Mouse (Mus musculus) neural tube, embryonic 11.5 days (tissue): Measurements from ENCODE around the gene Rhoj. TPM values are rescaled to one million over a fixed set of nuclear protein-coding genes. Genes with fewer than 3 reads are reported as not detected.
"Not testable (repeated sequence)": the region's sequence is repeated elsewhere in the genome, so short reads cannot be mapped to it uniquely, and the experiment has no call there.

Source experiments
- ATAC-seq: fragments of 200-750 bp; cut with Nextera tagmentation; 2 replicates; pipeline ENCODE4 v1.8.0; 2017; ENCODE audit warnings: moderate number of reproducible peaks, mild to moderate bottlenecking, moderate TSS enrichment, moderate library complexity; ENCODE audit not compliant: insufficient read depth, low FRiP score, low TSS enrichment
- DNase-seq: peaks from one replicate; pipeline ENCODE4 v3.0.0-alpha.2; 2015; ENCODE audit warnings: low spot score
- H3K27ac ChIP-seq: fragments of 300-500 bp; sonication (generic); 2 replicates; pipeline ENCODE4 v1.5.1; 2014; ENCODE audit warnings: low read depth, mild to moderate bottlenecking, low read length
- H3K27me3 ChIP-seq: fragments of 300-500 bp; sonication (generic); 2 replicates; pipeline ENCODE4 v1.6.1; 2014; ENCODE audit warnings: mild to moderate bottlenecking, low read length, mixed read lengths; ENCODE audit not compliant: control insufficient read depth, insufficient read depth
- H3K36me3 ChIP-seq: fragments of 300-500 bp; sonication (generic); 2 replicates; pipeline ENCODE4 v1.6.1; 2014; ENCODE audit warnings: mild to moderate bottlenecking, low read length, moderate library complexity, mixed read lengths; ENCODE audit not compliant: control insufficient read depth, insufficient read depth
- H3K4me1 ChIP-seq: fragments of 300-500 bp; sonication (generic); 2 replicates; pipeline ENCODE4 v1.6.1; 2014; ENCODE audit warnings: low read length, mixed read lengths; ENCODE audit not compliant: control insufficient read depth, insufficient read depth
- H3K4me2 ChIP-seq: fragments of 300-500 bp; sonication (generic); 2 replicates; pipeline ENCODE4 v1.6.1; 2014; ENCODE audit warnings: low read depth, mild to moderate bottlenecking, moderate library complexity
- H3K4me3 ChIP-seq: fragments of 300-500 bp; sonication (generic); 2 replicates; pipeline ENCODE4 v1.5.1; 2014; ENCODE audit warnings: low read depth, low read length
- H3K9ac ChIP-seq: fragments of 300-500 bp; sonication (generic); 2 replicates; pipeline ENCODE4 v1.6.1; 2014; ENCODE audit warnings: mild to moderate bottlenecking, low read length
- H3K9me3 ChIP-seq: fragments of 300-500 bp; sonication (generic); 2 replicates; pipeline ENCODE4 v1.6.1; 2016; ENCODE audit warnings: low read length; ENCODE audit not compliant: control insufficient read depth
- WGBS: fragments of 180-500 bp; shearing (Covaris S2); extraction: QIAGEN DNeasy Blood & Tissue Kit; methylation state at CpG from one replicate; pipeline ENCODE4 v1.1.7; 2014; 5-methylcytosine and 5-hydroxymethylcytosine counted together
- polyA plus RNA-seq: library from polyadenylated mRNA; unstranded; fragments of >200 nt; fragmentation: Nextera tagmentation; extraction: Ambion mirVana; gene quantifications from 2 replicates; pipeline ENCODE4 v1.2.1, GENCODE M21; 2014

Gene Rhoj
- polyA plus RNA-seq, 1 experiment from 2014 or later, result 32.0 TPM

DNA sequence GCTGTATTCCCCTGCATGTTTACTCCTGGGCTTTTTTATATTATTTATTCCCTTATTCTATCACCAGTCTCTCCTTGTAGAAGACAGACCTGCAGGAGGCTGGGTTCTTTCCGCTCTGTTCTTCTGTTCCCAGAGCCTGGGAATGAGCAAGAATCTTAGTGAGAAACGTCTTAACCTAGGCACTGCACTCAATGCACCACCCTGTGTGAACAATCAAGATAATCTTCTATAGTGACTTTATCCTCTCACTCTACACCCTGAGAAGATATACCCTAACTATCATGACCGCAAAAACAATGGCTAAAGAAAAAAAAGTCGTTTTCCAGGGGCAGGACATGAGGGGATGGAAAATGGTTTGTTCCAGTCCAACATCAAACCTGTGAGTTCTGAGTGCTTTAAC is 13.1 kb downstream of the Rhoj start:
- H3K4me1 ChIP-seq, result no peaks in the 10 kb centered on the region
- no peaks in the 10 kb centered on the region for H3K9me3 ChIP-seq
- H3K4me3 ChIP-seq, result no peak overlapping the region
- H3K4me2 ChIP-seq, result no peak overlapping the region
- no peak overlapping the region for H3K27ac ChIP-seq
- 78% methylated on average over 4 of the region's 4 CpGs for WGBS
- ATAC-seq (no peak), DNase-seq (no peak)
- H3K9ac ChIP-seq, result no peak overlapping the region
- H3K27me3 ChIP-seq, result no peaks in the 10 kb centered on the region
- H3K36me3 ChIP-seq, result no peaks in the 10 kb centered on the region

- DNase-seq (no peak), ATAC-seq (no peak)
- H3K36me3 ChIP-seq, result no peaks in the 10 kb centered on the region
- no peak overlapping the region for H3K4me2 ChIP-seq
- no peak overlapping the region for H3K27ac ChIP-seq
- H3K4me1 ChIP-seq, result no peaks in the 10 kb centered on the region
- no peaks in the 10 kb centered on the region for H3K27me3 ChIP-seq
- H3K9me3 ChIP-seq, result no peaks in the 10 kb centered on the region
- 94% methylated on average over 2 of the region's 2 CpGs for WGBS
- no peak overlapping the region for H3K4me3 ChIP-seq
- no peak overlapping the region for H3K9ac ChIP-seq
Measured at GRCm38 (mm10) chr12:75329188-75329587, 21.1 kb downstream of the Rhoj start.

DNA sequence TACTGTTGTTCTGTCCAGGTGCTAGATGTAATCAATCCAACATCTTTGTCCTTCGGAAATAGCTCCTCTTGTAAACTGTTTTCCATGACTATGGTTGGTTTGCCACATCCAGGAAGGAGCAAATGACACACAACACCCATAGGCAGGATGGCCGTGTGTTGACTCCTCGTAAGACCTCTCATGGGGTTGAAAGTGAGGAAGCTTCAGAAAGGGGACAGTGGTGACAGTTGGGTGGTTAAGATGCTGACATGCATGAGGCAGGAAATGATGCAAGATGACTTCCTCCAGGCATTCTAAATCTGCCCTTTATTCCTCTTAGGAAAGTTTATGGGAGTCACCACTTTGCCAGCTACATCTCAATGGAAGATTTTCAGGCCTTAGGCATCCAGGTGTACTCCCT is 31.8 kb downstream of the Rhoj start:
- ATAC-seq, result no peak
- WGBS, result 87% methylated on average over 3 of the region's 3 CpGs

DNA sequence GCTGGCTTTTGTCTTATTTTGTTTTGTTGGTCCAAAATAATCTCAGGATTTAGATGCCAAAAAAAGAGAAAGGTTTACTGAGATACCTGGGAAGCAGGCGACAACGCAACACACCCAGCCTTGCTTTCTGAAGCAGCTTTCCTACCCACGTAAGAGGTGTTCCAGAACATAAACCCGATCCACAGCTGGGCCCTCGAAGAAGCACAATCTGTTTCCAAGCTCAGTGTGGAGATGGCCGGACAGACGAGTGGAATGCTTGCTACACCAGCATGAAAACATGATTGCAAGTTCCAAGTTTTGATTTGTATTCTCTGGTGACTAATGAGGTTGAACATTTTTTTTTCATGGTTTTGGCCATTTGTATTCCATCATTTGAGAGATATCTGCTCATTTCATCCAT is 32.2 kb downstream of the Rhoj start:
- Histone ChIP-seq H3K27me3 (no peaks in the 10 kb centered on the region), H3K9me3 (no peaks in the 10 kb centered on the region), H3K27ac (no peak overlapping the region), H3K4me1 (no peaks in the 10 kb centered on the region), H3K4me3 (no peak overlapping the region), H3K4me2 (no peak overlapping the region), H3K36me3 (no peaks in the 10 kb centered on the region), H3K9ac (no peak overlapping the region)
- ATAC-seq, result no peak
- DNase-seq, result no peak
- WGBS, result 93% methylated on average over 7 of the region's 7 CpGs

More for the DNA sequence above, 31.8 kb downstream of the Rhoj start:
- no peak for DNase-seq
- Histone ChIP-seq H3K4me2 (no peak overlapping the region), H3K9ac (no peak overlapping the region), H3K9me3 (no peaks in the 10 kb centered on the region), H3K36me3 (no peaks in the 10 kb centered on the region), H3K27ac (no peak overlapping the region), H3K4me3 (no peak overlapping the region), H3K4me1 (no peaks in the 10 kb centered on the region), H3K27me3 (no peaks in the 10 kb centered on the region)

DNA sequence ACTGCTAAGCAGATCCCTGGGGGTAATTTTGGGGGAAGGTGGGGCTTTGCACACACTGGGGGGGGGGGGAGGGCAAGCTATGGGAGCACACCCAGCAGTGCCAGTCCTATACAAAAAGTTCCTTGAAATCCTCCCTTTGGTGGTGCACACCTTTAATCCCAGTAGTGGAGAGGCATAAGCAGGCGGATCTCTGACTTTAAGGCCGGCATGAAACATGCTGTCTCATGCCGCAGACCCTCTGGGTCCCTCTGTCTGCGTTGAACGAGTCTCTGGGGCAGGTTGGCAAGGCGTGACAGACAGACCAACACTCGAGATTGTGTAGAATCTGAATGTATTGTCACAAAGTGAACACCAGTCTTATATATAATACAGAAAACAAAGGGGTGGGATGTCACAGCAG is 40.4 kb downstream of the Rhoj start:
- Histone ChIP-seq H3K27me3 (no peaks in the 10 kb centered on the region), H3K4me2 (no peak overlapping the region), H3K4me1 (no peaks in the 10 kb centered on the region), H3K27ac (no peak overlapping the region), H3K9ac (no peak overlapping the region), H3K4me3 (no peak overlapping the region), H3K36me3 (no peaks in the 10 kb centered on the region), H3K9me3 (no peaks in the 10 kb centered on the region)
- DNase-seq (no peak), ATAC-seq (no peak)
- WGBS, result 88% methylated on average over 7 of the region's 7 CpGs

DNA sequence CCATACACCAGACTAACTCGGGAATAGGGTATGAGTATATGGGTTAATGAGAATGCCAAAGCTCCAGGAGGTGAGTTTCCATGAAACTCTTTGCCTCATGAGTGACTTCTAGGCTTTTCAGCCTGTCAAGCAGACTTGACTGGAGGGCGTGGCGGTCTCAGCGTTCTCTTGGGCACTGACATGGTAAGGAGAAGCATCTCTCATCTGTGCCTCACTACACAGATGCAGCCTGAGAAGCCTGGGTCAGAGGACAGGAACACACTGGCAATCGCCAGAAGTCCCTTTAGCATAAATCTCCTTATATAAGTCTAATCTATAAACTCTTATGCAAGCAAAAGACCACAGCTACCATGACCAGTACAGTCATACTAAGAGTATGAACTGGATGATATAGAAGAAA is 41.4 kb downstream of the Rhoj start:
- H3K27ac ChIP-seq, H3K36me3 ChIP-seq, H3K4me2 ChIP-seq, ATAC-seq, H3K9me3 ChIP-seq, H3K27me3 ChIP-seq, H3K4me3 ChIP-seq, DNase-seq, H3K4me1 ChIP-seq, H3K9ac ChIP-seq: not testable (repeated sequence)
- WGBS, result 78% methylated on average over 5 of the region's 5 CpGs

DNA sequence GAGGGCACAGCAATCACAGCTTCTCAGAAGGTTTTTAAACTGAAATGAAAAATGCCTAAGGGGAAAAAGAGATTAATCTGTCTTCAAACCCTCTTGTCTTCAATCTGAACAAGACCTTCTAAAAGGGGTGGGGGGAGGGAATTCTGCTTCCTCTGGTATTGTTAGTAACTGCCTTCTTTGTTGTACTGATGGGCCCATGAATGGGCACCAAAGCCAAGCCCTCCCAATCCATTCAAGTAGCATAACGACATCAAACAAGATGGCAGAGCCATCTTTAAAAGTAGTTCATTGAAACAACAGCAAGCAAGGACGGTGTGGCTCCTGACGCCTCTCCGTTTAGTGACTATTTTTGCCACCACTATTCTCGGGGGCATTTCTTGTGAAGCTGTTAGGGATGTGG is 42.6 kb downstream of the Rhoj start:
- Histone ChIP-seq H3K36me3 (no peaks in the 10 kb centered on the region), H3K27me3 (no peaks in the 10 kb centered on the region), H3K9me3 (no peaks in the 10 kb centered on the region), H3K27ac (no peak overlapping the region), H3K4me2 (no peak overlapping the region), H3K4me1 (no peaks in the 10 kb centered on the region), H3K4me3 (no peak overlapping the region), H3K9ac (no peak overlapping the region)
- WGBS, result 81% methylated on average over 5 of the region's 5 CpGs
- DNase-seq, result no peak
- no peak for ATAC-seq

DNA sequence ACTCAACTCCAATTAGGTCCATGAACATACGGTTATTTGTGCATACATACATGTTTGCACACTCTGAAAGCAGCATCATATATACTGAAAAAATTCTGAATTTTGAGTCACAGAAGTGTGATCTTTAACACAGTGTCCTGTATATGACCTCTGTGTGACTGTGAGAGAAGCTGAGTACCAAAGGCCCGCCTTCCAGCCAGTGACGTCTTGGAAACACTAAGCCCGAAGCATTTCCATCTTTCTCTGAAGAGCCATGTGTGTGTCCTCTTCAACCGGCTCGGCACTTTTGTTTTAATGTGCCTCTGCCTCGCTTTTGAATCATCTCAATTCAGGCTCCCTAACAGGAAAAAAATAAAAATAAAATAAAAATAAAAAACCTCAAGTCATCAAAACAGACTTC is 43.7 kb downstream of the Rhoj start:
- no peak overlapping the region for H3K27ac ChIP-seq
- no peak overlapping the region for H3K9ac ChIP-seq
- WGBS, result 76% methylated on average over 7 of the region's 7 CpGs
- H3K36me3 ChIP-seq, result no peaks in the 10 kb centered on the region
- H3K4me2 ChIP-seq, result no peak overlapping the region
- ATAC-seq (no peak), DNase-seq (no peak)
- H3K4me1 ChIP-seq, result no peaks in the 10 kb centered on the region
- H3K9me3 ChIP-seq, result no peaks in the 10 kb centered on the region
- H3K4me3 ChIP-seq, result no peak overlapping the region
- H3K27me3 ChIP-seq, result no peaks in the 10 kb centered on the region

DNA sequence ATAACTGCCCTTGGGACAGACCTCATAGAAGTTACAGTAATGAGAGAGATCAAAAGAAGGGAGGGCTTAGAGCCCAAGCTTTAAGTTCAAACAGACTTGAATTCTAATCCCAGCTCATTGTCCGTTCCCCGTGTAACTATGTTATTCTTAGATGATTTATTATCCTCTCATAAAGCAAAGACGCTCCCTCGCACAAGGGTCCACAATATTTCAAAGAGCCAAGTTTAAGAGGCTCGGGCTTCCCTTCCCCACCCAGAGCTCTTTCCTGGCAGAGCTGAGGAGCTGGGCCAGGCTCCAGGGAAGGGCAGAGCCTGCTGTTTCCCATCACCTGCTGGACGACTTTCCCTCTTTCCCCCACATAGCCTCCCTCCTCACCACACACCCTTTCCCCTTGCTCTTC is 44.3 kb downstream of the Rhoj start:
- 49% methylated on average over 6 of the region's 6 CpGs for WGBS
- no peak overlapping the region for H3K27ac ChIP-seq
- no peak overlapping the region for H3K4me2 ChIP-seq
- no peak for ATAC-seq
- no peaks in the 10 kb centered on the region for H3K4me1 ChIP-seq
- H3K27me3 ChIP-seq, result no peaks in the 10 kb centered on the region
- H3K9ac ChIP-seq, result no peak overlapping the region
- H3K9me3 ChIP-seq, result no peaks in the 10 kb centered on the region
- no peak overlapping the region for H3K4me3 ChIP-seq
- DNase-seq, result no peak
- no peaks in the 10 kb centered on the region for H3K36me3 ChIP-seq
